Mouse (Mus musculus) ES-E14 (cell line): ENCODE results near the gene Fars2.

Experiments
- CHD2 ChIP-seq: IDR thresholded peaks from 2 replicates; pipeline ENCODE4 v1.6.1; 2014; ENCODE audit warnings: mild to moderate bottlenecking, low read depth, low read length, inconsistent platforms
- MAFK ChIP-seq: IDR thresholded peaks from 2 replicates; pipeline ENCODE4 v1.6.1; 2014; ENCODE audit warnings: mild to moderate bottlenecking, low read depth, low read length, inconsistent platforms; ENCODE audit not compliant: insufficient read depth
- ZC3H11A ChIP-seq: IDR thresholded peaks from 2 replicates; pipeline ENCODE4 v1.6.1; 2012; ENCODE audit warnings: low read depth, mild to moderate bottlenecking, inconsistent platforms, low read length, borderline replicate concordance

DNA sequence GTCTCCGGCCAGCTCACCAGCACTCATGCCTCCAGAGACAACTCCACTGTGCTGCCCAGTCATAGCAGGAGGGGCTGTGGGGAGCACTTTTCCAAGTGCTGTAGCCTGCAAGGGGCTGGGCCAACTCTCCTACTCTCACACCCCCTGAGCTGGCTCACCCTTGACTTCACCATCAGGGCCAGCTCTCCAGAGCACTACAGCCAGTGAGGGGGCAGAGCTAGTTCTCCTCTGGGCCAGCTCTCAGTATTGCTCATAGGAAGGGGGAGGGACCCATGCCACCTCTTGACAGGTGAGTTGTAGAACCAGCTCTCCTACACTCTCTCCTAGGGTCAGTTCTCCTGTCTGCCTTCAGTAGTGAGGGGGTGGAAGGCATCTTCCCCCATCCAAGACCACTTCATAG is 413.6 kb downstream of the Fars2 start:
- TF ChIP-seq CHD2 (no peak), MAFK (no peak), ZC3H11A (no peak)
